Mouse (Mus musculus): ENCODE measurements at regions not wholly inside any gene's neighbourhood (a gene's known extent, or its start where the extent isn't known, plus 50 kb on each side); places are given as distances from the start of the nearest gene placed in this dataset.

GRCm38 (mm10) chrX:82528640-82529351 is 419.9 kb upstream of the Dmd start:
- Histone ChIP-seq H3K4me1 (ENCODE audit: insufficient read depth, low read depth, low read length) (no peaks in the 10 kb centered on the region), H3K27me3 (replicated peaks; ENCODE audit: insufficient read depth, low read length) (no peaks in the 10 kb centered on the region), H3K27ac (ENCODE audit: low read length) (no peak overlapping the region), H3K9me3 (ENCODE audit: low read length) (no peaks in the 10 kb centered on the region), H3K4me3 (ENCODE audit: low read depth, low read length) (no peak overlapping the region), H3K9ac (replicated peaks; ENCODE audit: low read depth) (no peak overlapping the region), H3K36me3 (ENCODE audit: insufficient read depth, low read length) (no peaks in the 10 kb centered on the region), H3K4me2 (replicated peaks; ENCODE audit: low read depth, low read length) (no peak overlapping the region)
- DNase-seq (ENCODE audit: low spot score) (no peak), ATAC-seq (no peak)
- WGBS = 36% methylated on average over 2 of the region's 2 CpGs
- TF ChIP-seq CTCF (IDR thresholded peaks at IDR 0.05) (no peak), EP300 (IDR thresholded peaks at IDR 0.05) (no peak)

- TF ChIP-seq EP300 (IDR thresholded peaks at IDR 0.05) (no peak), CTCF (IDR thresholded peaks at IDR 0.05) (no peak)
- Histone ChIP-seq H3K27me3 (replicated peaks; ENCODE audit: insufficient read depth, low read length) (no peaks in the 10 kb centered on the region), H3K4me1 (ENCODE audit: insufficient read depth, low read depth, low read length) (no peaks in the 10 kb centered on the region), H3K36me3 (ENCODE audit: insufficient read depth, low read length) (no peaks in the 10 kb centered on the region), H3K4me3 (ENCODE audit: low read depth, low read length) (no peak overlapping the region), H3K9ac (replicated peaks; ENCODE audit: low read depth) (no peak overlapping the region), H3K27ac (ENCODE audit: low read length) (no peak overlapping the region), H3K4me2 (replicated peaks; ENCODE audit: low read depth, low read length) (no peak overlapping the region), H3K9me3 (ENCODE audit: low read length) (no peaks in the 10 kb centered on the region)
- DNase-seq (ENCODE audit: low spot score) = no peak
- no peak for ATAC-seq
- WGBS = 71% methylated on average over 1 of the region's 1 CpGs
Measured at GRCm38 (mm10) chrX:82571616-82572015, 377.1 kb upstream of the Dmd start.

- no peak overlapping the region for H3K27ac ChIP-seq (ENCODE audit: low read length)
- TF ChIP-seq CTCF (IDR thresholded peaks at IDR 0.05) = peak; percentile 37
- TF ChIP-seq EP300 (IDR thresholded peaks at IDR 0.05) = no peak
- H3K27me3 ChIP-seq (replicated peaks; ENCODE audit: insufficient read depth, low read length) = no peaks in the 10 kb centered on the region
- DNase-seq (ENCODE audit: low spot score) (no peak), ATAC-seq (no peak)
- H3K4me2 ChIP-seq (replicated peaks; ENCODE audit: low read depth, low read length) = no peak overlapping the region
- H3K4me1 ChIP-seq (ENCODE audit: insufficient read depth, low read depth, low read length) = no peaks in the 10 kb centered on the region
- WGBS = 40% methylated on average over 2 of the region's 2 CpGs
- H3K4me3 ChIP-seq (ENCODE audit: low read depth, low read length) = no peak overlapping the region
- no peak overlapping the region for H3K9ac ChIP-seq (replicated peaks; ENCODE audit: low read depth)
- no peaks in the 10 kb centered on the region for H3K9me3 ChIP-seq (ENCODE audit: low read length)
- no peaks in the 10 kb centered on the region for H3K36me3 ChIP-seq (ENCODE audit: insufficient read depth, low read length)
Measured at GRCm38 (mm10) chrX:82613361-82613760, 335.3 kb upstream of the Dmd start.

- Histone ChIP-seq H3K4me1 (ENCODE audit: insufficient read depth, low read depth, low read length) (no peaks in the 10 kb centered on the region), H3K27me3 (replicated peaks; ENCODE audit: insufficient read depth, low read length) (no peaks in the 10 kb centered on the region), H3K4me2 (replicated peaks; ENCODE audit: low read depth, low read length) (no peak overlapping the region), H3K36me3 (ENCODE audit: insufficient read depth, low read length) (no peaks in the 10 kb centered on the region), H3K9ac (replicated peaks; ENCODE audit: low read depth) (no peak overlapping the region), H3K27ac (ENCODE audit: low read length) (no peak overlapping the region), H3K4me3 (ENCODE audit: low read depth, low read length) (no peak overlapping the region), H3K9me3 (ENCODE audit: low read length) (no peaks in the 10 kb centered on the region)
- no peak for TF ChIP-seq CTCF (IDR thresholded peaks at IDR 0.05)
- no peak for TF ChIP-seq EP300 (IDR thresholded peaks at IDR 0.05)
- ATAC-seq (no peak), DNase-seq (ENCODE audit: low spot score) (no peak)
- 46% methylated on average over 3 of the region's 3 CpGs for WGBS
Measured at GRCm38 (mm10) chrX:82650359-82650758, 298.3 kb upstream of the Dmd start.
